ENCODE assay signal across 10 mouse cellular contexts in genomic region chr19:32501414-32501813, GRCm38 (mm10). TPM values are rescaled to one million over a fixed set of nuclear protein-coding genes. Genes with fewer than 3 reads are reported as not detected.
DNase-seq lines count a peak whose midpoint lies in the region; ATAC-seq lines count a peak whose summit lies in the region.
"Had no signal": no experiment of that assay in that cellular context is flagged by ENCODE, and none has a peak within 500 bp of the region (broad histone marks: within the 10 kb centered on the region; RNA-seq: fewer than 3 reads in every experiment).

No protein-coding gene starts in this region.

- H3K4me3 ChIP-seq in embryonic facial prominence, embryonic 11.5 days (ENCODE audit: low read depth, low read length) = no peak overlapping the region
- H3K4me3 ChIP-seq in embryonic facial prominence, embryonic 10.5 days = no peak overlapping the region
- no peak overlapping the region for H3K4me3 ChIP-seq in midbrain, embryonic 11.5 days (ENCODE audit: low read depth, low read length)
- no peak overlapping the region for H3K4me3 ChIP-seq in midbrain, embryonic 10.5 days
- H3K4me3 ChIP-seq in heart, embryonic 10.5 days = no peak overlapping the region
- H3K4me3 ChIP-seq: limb, embryonic 15.5 days had no signal

- no peak overlapping the region for H3K27ac ChIP-seq in embryonic facial prominence, embryonic 11.5 days (replicated peaks; ENCODE audit: low read depth, low read length)
- H3K27ac ChIP-seq in embryonic facial prominence, embryonic 10.5 days (replicated peaks) = no peak overlapping the region
- H3K27ac ChIP-seq in midbrain, embryonic 11.5 days (ENCODE audit: low read depth, low read length) = no peak overlapping the region
- no peak overlapping the region for H3K27ac ChIP-seq in midbrain, embryonic 10.5 days (replicated peaks)
- H3K27ac ChIP-seq in heart, embryonic 10.5 days = no peak overlapping the region
- H3K27ac ChIP-seq: limb, embryonic 15.5 days had no signal

- H3K36me3 ChIP-seq in embryonic facial prominence, embryonic 11.5 days (replicated peaks; ENCODE audit: control insufficient read depth, insufficient read depth, low read depth, low read length) = no peaks in the 10 kb centered on the region
- peaks cover 78% of the 10 kb centered on the region for H3K36me3 ChIP-seq in embryonic facial prominence, embryonic 10.5 days (replicated peaks)
- H3K36me3 ChIP-seq in midbrain, embryonic 11.5 days (ENCODE audit: control insufficient read depth, insufficient read depth, low read length) = peaks cover 4% of the 10 kb centered on the region; the same call in 1 of the 2 replicates
- peaks cover 71% of the 10 kb centered on the region for H3K36me3 ChIP-seq in midbrain, embryonic 10.5 days
- peaks cover 8% of the 10 kb centered on the region for H3K36me3 ChIP-seq in splenic B cell, adult 2 months (ENCODE audit: control insufficient read depth, insufficient read depth, low read length, poor library complexity, severe bottlenecking)
- H3K36me3 ChIP-seq in heart, embryonic 10.5 days = peaks cover 58% of the 10 kb centered on the region

- H3K4me2 ChIP-seq in embryonic facial prominence, embryonic 11.5 days (ENCODE audit: low read depth, low read length) = no peak overlapping the region
- H3K4me2 ChIP-seq in midbrain, embryonic 11.5 days = no peak overlapping the region
- H3K4me2 ChIP-seq: limb, embryonic 15.5 days had no signal

- H3K9me3 ChIP-seq in embryonic facial prominence, embryonic 11.5 days (replicated peaks; ENCODE audit: control insufficient read depth, low read length) = no peaks in the 10 kb centered on the region
- no peaks in the 10 kb centered on the region for H3K9me3 ChIP-seq in embryonic facial prominence, embryonic 10.5 days
- H3K9me3 ChIP-seq in midbrain, embryonic 11.5 days (ENCODE audit: control insufficient read depth, low read length) = no peaks in the 10 kb centered on the region
- H3K9me3 ChIP-seq in midbrain, embryonic 10.5 days (replicated peaks) = no peaks in the 10 kb centered on the region
- H3K9me3 ChIP-seq in heart, embryonic 10.5 days = no peaks in the 10 kb centered on the region
- H3K9me3 ChIP-seq: limb, embryonic 15.5 days had no signal

- H3K9ac ChIP-seq in embryonic facial prominence, embryonic 11.5 days (replicated peaks; ENCODE audit: low read length) = no peak overlapping the region
- no peak overlapping the region for H3K9ac ChIP-seq in midbrain, embryonic 11.5 days (ENCODE audit: low read length)
- H3K9ac ChIP-seq: limb, embryonic 15.5 days had no signal

- no peaks in the 10 kb centered on the region for H3K4me1 ChIP-seq in embryonic facial prominence, embryonic 11.5 days (ENCODE audit: control insufficient read depth, insufficient read depth, low read length)
- H3K4me1 ChIP-seq in embryonic facial prominence, embryonic 10.5 days = no peaks in the 10 kb centered on the region
- H3K4me1 ChIP-seq in midbrain, embryonic 11.5 days (ENCODE audit: control insufficient read depth, insufficient read depth, low read length) = no peaks in the 10 kb centered on the region
- no peaks in the 10 kb centered on the region for H3K4me1 ChIP-seq in midbrain, embryonic 10.5 days
- no peaks in the 10 kb centered on the region for H3K4me1 ChIP-seq in heart, embryonic 10.5 days
- H3K4me1 ChIP-seq: limb, embryonic 15.5 days had no signal

- no peak for ATAC-seq in embryonic facial prominence, embryonic 11.5 days (replicated peaks; ENCODE audit: insufficient number of reproducible peaks, low FRiP score, low TSS enrichment, low read depth)
- no peak for ATAC-seq in midbrain, embryonic 11.5 days (ENCODE audit: low FRiP score)
- ATAC-seq in hematopoietic stem cell, adult 5-6 weeks (replicated peaks in 1 of 2; ENCODE audit: insufficient read depth in 1 of 2, low FRiP score in 2 of 2, low TSS enrichment in 1 of 2, low read depth in 1 of 2, poor library complexity in 2 of 2, severe bottlenecking in 2 of 2) = peak; percentile 53 to 73; a peak in 3 of 4 replicates

- WGBS in embryonic facial prominence, embryonic 11.5 days = 87% methylated on average over 6 of the region's 6 CpGs
- WGBS in embryonic facial prominence, embryonic 10.5 days = 91% methylated on average over 6 of the region's 6 CpGs
- WGBS in midbrain, embryonic 11.5 days = 90% methylated on average over 6 of the region's 6 CpGs
- 92% methylated on average over 6 of the region's 6 CpGs for WGBS in midbrain, embryonic 10.5 days
- 82% methylated on average over 6 of the region's 6 CpGs for WGBS in heart, embryonic 10.5 days

- no peaks in the 10 kb centered on the region for H3K27me3 ChIP-seq in embryonic facial prominence, embryonic 11.5 days (ENCODE audit: control insufficient read depth, insufficient read depth, low read length)
- H3K27me3 ChIP-seq in embryonic facial prominence, embryonic 10.5 days (replicated peaks; ENCODE audit: low read depth, poor library complexity, severe bottlenecking) = no peaks in the 10 kb centered on the region
- H3K27me3 ChIP-seq in midbrain, embryonic 11.5 days (ENCODE audit: control insufficient read depth, insufficient read depth, low read length) = no peaks in the 10 kb centered on the region
- H3K27me3 ChIP-seq in midbrain, embryonic 10.5 days (ENCODE audit: low read depth, poor library complexity, severe bottlenecking) = no peaks in the 10 kb centered on the region
- no peaks in the 10 kb centered on the region for H3K27me3 ChIP-seq in splenic B cell, adult 2 months (ENCODE audit: control insufficient read depth, insufficient read depth, low read length, poor library complexity, severe bottlenecking)
- no peaks in the 10 kb centered on the region for H3K27me3 ChIP-seq in heart, embryonic 10.5 days (ENCODE audit: insufficient read depth, poor library complexity, severe bottlenecking)
- H3K27me3 ChIP-seq: limb, embryonic 15.5 days had no signal

- DNase-seq in embryonic facial prominence, embryonic 11.5 days (ENCODE audit: low spot score) = peak; percentile 57
- DNase-seq in embryonic facial prominence, embryonic 10.5 days (ENCODE audit: low spot score) = no peak
- DNase-seq in midbrain, embryonic 11.5 days (ENCODE audit: low spot score, missing footprints) = peak; percentile 81
- DNase-seq in midbrain, embryonic 10.5 days (ENCODE audit: low spot score) = no peak
- peak; percentile 45 for DNase-seq in splenic B cell, adult 2 months (ENCODE audit: low read depth, low spot score)
- no peak for DNase-seq in thymus, postnatal 14 days
- no peak for DNase-seq in heart, embryonic 10.5 days (ENCODE audit: low spot score)
- DNase-seq: cerebellum, postnatal 36 days had no signal

RNA-seq across cellular contexts. Expression of gene Minpp1, which starts 15.8 kb away (rescaled TPM):
- 73.1 and 77.6 TPM in 2 replicates for polyA plus RNA-seq in embryonic facial prominence, embryonic 11.5 days (2014; fragmentation: Nextera tagmentation; extraction: Ambion mirVana)
- polyA plus RNA-seq in embryonic facial prominence, embryonic 10.5 days (2016; fragmentation: Nextera tagmentation; extraction: Ambion mirVana) = 65.7 and 71.6 TPM in 2 replicates
- 68.9 and 73.8 TPM in 2 replicates for polyA plus RNA-seq in midbrain, embryonic 11.5 days (2014; fragmentation: Nextera tagmentation; extraction: Ambion mirVana)
- 70.1 and 77.0 TPM in 2 replicates for polyA plus RNA-seq in midbrain, embryonic 10.5 days (2016; fragmentation: Nextera tagmentation; extraction: Ambion mirVana)
- 42.7 and 57.6 TPM in 2 replicates for total RNA-seq in hematopoietic stem cell, adult 5-6 weeks (2017)
- polyA plus RNA-seq in heart, embryonic 10.5 days (2016; fragmentation: Nextera tagmentation; extraction: Ambion mirVana) = 75.0 and 85.1 TPM in 2 replicates

RNA-seq across cellular contexts. Expression of gene Rpl9-ps6, which starts 35.0 kb away (rescaled TPM):
- 108 and 117 TPM in 2 replicates for polyA plus RNA-seq in embryonic facial prominence, embryonic 11.5 days (2014; fragmentation: Nextera tagmentation; extraction: Ambion mirVana)
- polyA plus RNA-seq in embryonic facial prominence, embryonic 10.5 days (2016; fragmentation: Nextera tagmentation; extraction: Ambion mirVana) = 69.7 and 70.3 TPM in 2 replicates
- 78.5 and 81.3 TPM in 2 replicates for polyA plus RNA-seq in midbrain, embryonic 11.5 days (2014; fragmentation: Nextera tagmentation; extraction: Ambion mirVana)
- 61.1 and 64.9 TPM in 2 replicates for polyA plus RNA-seq in midbrain, embryonic 10.5 days (2016; fragmentation: Nextera tagmentation; extraction: Ambion mirVana)
- 106 and 202 TPM in 2 replicates for total RNA-seq in hematopoietic stem cell, adult 5-6 weeks (2017)
- polyA plus RNA-seq in heart, embryonic 10.5 days (2016; fragmentation: Nextera tagmentation; extraction: Ambion mirVana) = 47.9 and 55.7 TPM in 2 replicates

Comparison
In these comparisons a context has a peak if more than half of its experiments do, and no peak if none do; other contexts are left out.
1. DNase-seq: peak in embryonic facial prominence, embryonic 11.5 days (single experiment), midbrain, embryonic 11.5 days (single experiment) and splenic B cell, adult 2 months (single experiment); none in embryonic facial prominence, embryonic 10.5 days (single experiment), midbrain, embryonic 10.5 days (single experiment), thymus, postnatal 14 days (single experiment) and heart, embryonic 10.5 days (single experiment).
2. ATAC-seq: peak in hematopoietic stem cell, adult 5-6 weeks (2 of 2); none in embryonic facial prominence, embryonic 11.5 days (single experiment) and midbrain, embryonic 11.5 days (single experiment).